Mouse (Mus musculus): ENCODE measurements around the gene Fgfr3.

The Fgfr3 gene

GRCm38 (mm10) chr5:33721541-33722265 lies at the start of gene Fgfr3:
Fgfr3 (plus strand) TSS chr5:33721674.
- peak; percentile 14 to 44 for DNase-seq (ENCODE audit: low spot score in 2 of 2)

- DNase-seq (ENCODE audit: low spot score in 2 of 2): no peak
These were observed 47.0 kb upstream of the Fgfr3 start for GRCm38 (mm10) chr5:33674439-33674838.

GRCm38 (mm10) chr5:33675964-33676363 lies 45.5 kb upstream of the Fgfr3 start:
- peak in 1 of 2 experiments; percentile 67 for DNase-seq (ENCODE audit: low spot score in 2 of 2)

- no peak for DNase-seq (ENCODE audit: low spot score in 2 of 2)
These were observed 43.2 kb upstream of the Fgfr3 start for GRCm38 (mm10) chr5:33678244-33678643.

GRCm38 (mm10) chr5:33681044-33681443 lies 40.4 kb upstream of the Fgfr3 start:
- DNase-seq (ENCODE audit: low spot score in 2 of 2): no peak

- no peak for DNase-seq (ENCODE audit: low spot score in 2 of 2)
These were observed 39.7 kb upstream of the Fgfr3 start for GRCm38 (mm10) chr5:33681611-33682388.

GRCm38 (mm10) chr5:33682963-33683362 lies 38.5 kb upstream of the Fgfr3 start:
- DNase-seq (ENCODE audit: low spot score in 2 of 2): no peak

- no peak for DNase-seq (ENCODE audit: low spot score in 2 of 2)
These were observed 37.4 kb upstream of the Fgfr3 start for GRCm38 (mm10) chr5:33683897-33684652.

- no peak for DNase-seq (ENCODE audit: low spot score in 2 of 2)
These were observed 36.5 kb upstream of the Fgfr3 start for GRCm38 (mm10) chr5:33684932-33685331.

GRCm38 (mm10) chr5:33687142-33687541 lies 34.3 kb upstream of the Fgfr3 start:
- no peak for DNase-seq (ENCODE audit: low spot score in 2 of 2)

GRCm38 (mm10) chr5:33688278-33689220 lies 32.9 kb upstream of the Fgfr3 start:
- DNase-seq (ENCODE audit: low spot score in 2 of 2): no peak

GRCm38 (mm10) chr5:33689221-33689844 lies 32.1 kb upstream of the Fgfr3 start:
- DNase-seq (ENCODE audit: low spot score in 2 of 2): no peak

GRCm38 (mm10) chr5:33689852-33690645 lies 31.4 kb upstream of the Fgfr3 start:
- no peak for DNase-seq (ENCODE audit: low spot score in 2 of 2)

GRCm38 (mm10) chr5:33692393-33692792 lies 29.1 kb upstream of the Fgfr3 start:
- no peak for DNase-seq (ENCODE audit: low spot score in 2 of 2)

GRCm38 (mm10) chr5:33694461-33694847 lies 27.0 kb upstream of the Fgfr3 start:
- no peak for DNase-seq (ENCODE audit: low spot score in 2 of 2)

GRCm38 (mm10) chr5:33694848-33695717 lies 26.4 kb upstream of the Fgfr3 start:
- DNase-seq (ENCODE audit: low spot score in 2 of 2): no peak

GRCm38 (mm10) chr5:33695718-33696121 lies 25.8 kb upstream of the Fgfr3 start:
- DNase-seq (ENCODE audit: low spot score in 2 of 2): no peak

GRCm38 (mm10) chr5:33696430-33696829 lies 25.0 kb upstream of the Fgfr3 start:
- no peak for DNase-seq (ENCODE audit: low spot score in 2 of 2)

GRCm38 (mm10) chr5:33697534-33697933 lies 23.9 kb upstream of the Fgfr3 start:
- no peak for DNase-seq (ENCODE audit: low spot score in 2 of 2)

Measured in spleen, postnatal 10 days (tissue).